Mouse (Mus musculus): ENCODE results near the gene Rab34. TPM values are rescaled to one million over a fixed set of nuclear protein-coding genes. Genes with fewer than 3 reads are reported as not detected.
A peak's percentile ranks its signal among the peaks of the same experiment; 100 is the strongest.

The Rab34 gene
- polyA plus RNA-seq, 1 experiment from 2014 or later: 171 TPM

DNA sequence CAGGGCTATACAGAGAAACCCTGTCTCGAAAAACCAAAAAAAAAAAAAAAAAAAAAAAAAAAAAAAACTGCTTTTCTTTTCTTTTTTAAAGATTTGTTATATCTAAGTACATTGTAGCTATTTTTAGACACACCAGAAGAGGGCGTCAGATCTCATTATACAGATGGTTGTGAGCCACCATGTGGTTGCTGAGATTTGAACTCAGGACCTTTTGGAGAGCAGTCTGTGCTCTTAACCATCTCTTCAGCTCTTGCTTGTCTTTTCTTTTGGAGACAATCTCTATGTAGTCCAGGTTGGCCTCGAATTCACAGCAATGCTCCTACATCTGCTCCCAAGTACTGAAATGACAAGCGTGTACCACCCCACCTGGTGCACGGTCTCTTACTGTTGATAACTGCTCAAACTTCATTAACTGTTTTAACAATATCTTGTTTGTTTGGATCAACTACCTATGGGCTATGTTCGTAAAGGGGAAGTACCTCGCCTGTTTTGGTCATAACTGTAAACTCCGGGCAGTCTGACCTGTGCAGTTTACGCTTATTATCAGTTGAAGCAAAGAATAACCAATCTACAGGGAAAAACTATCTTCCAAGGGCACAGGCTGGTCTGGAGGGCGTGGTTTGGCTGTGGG is 12.3 kb upstream of the Rab34 start:
- H3K4me2 ChIP-seq (replicated peaks): peak overlapping the region; percentile 90
- no peaks in the 10 kb centered on the region for H3K9me3 ChIP-seq (replicated peaks)
- no peaks in the 10 kb centered on the region for H3K27me3 ChIP-seq
- peak overlapping the region; percentile 74 for H3K4me3 ChIP-seq (replicated peaks)
- peaks cover 15% of the 10 kb centered on the region for H3K36me3 ChIP-seq
- ATAC-seq (ENCODE audit: insufficient number of reproducible peaks, low FRiP score, low TSS enrichment, low read depth): no peak
- peak overlapping the region; percentile 99 for H3K27ac ChIP-seq (replicated peaks)
- H3K4me1 ChIP-seq: peaks cover 32% of the 10 kb centered on the region
- 7% methylated on average over 10 of the region's 10 CpGs for WGBS
- H3K9ac ChIP-seq: peak overlapping the region; percentile 75; the same call in 1 of the 2 replicates

DNA sequence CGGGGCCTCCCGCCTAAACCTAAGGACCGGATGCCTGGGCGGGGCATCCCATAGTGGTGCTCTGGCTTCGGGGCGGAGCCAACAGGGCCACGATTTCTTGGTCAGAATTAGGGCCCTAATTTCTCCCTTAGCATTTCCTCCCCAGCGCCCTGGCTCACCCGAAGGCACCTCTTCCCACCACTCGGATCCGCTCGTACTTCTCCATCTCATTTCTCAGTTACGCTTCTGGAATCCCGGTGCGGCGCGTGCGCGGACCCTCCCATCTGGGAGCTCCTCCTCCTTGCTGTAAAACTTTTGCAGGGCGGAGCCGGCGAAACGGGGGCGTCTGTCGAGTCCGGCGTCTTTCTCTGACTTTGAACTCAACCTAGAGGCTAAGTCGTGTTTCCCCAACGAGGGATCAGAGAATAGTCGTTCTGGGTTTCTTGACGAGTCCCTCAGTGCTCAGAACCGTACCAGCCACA is 11.8 kb upstream of the Rab34 start, which contains the start of the genes Nek8 and Tlcd1:
Gene Nek8, minus strand, starts transcription at position 274 of the 461 bp plus-strand sequence.
Gene Tlcd1, plus strand, starts transcription at position 310 of the 461 bp plus-strand sequence.
- Histone ChIP-seq H3K27me3 (no peaks in the 10 kb centered on the region), H3K36me3 (peaks cover 20% of the 10 kb centered on the region), H3K9ac (peak within 1 kb of the TSS; percentile 75), H3K27ac (replicated peaks) (peak within 1 kb of the TSS; percentile 99), H3K4me3 (replicated peaks) (peak within 1 kb of the TSS; percentile 74), H3K9me3 (replicated peaks) (no peaks in the 10 kb centered on the region), H3K4me1 (peaks cover 37% of the 10 kb centered on the region), H3K4me2 (replicated peaks) (peak within 1 kb of the TSS; percentile 90)
- WGBS: under 1% methylated on average over 32 of the region's 32 CpGs
- peak; percentile 54; the same call in 1 of the 2 replicates for ATAC-seq (ENCODE audit: insufficient number of reproducible peaks, low FRiP score, low TSS enrichment, low read depth)

DNA sequence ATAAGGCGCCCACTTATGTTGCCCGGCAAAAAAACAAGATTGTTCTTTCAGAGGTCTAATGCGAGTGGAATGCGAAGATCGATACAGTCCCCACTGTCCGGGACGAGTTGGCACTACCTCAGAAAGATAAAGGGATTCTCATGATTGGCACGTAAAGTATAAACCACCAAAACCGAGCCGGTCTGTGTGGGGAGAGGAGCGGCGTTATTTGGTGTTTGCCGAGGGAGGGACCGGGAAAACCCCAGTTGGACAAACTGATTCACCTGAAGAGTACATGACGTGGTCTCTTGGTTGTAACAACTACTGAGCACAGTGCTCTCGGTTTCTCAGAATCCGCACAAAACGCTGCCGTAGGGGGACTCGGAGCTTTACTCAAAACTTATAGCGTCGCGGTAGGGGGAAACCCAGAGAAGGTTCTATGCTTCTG is 11.3 kb upstream of the Rab34 start:
- Histone ChIP-seq H3K4me1 (peaks cover 42% of the 10 kb centered on the region), H3K27me3 (no peaks in the 10 kb centered on the region), H3K4me2 (replicated peaks) (peak overlapping the region; percentile 90), H3K4me3 (replicated peaks) (peak overlapping the region; percentile 74), H3K9ac (peak overlapping the region; percentile 75), H3K27ac (replicated peaks) (peak overlapping the region; percentile 99), H3K9me3 (replicated peaks) (no peaks in the 10 kb centered on the region), H3K36me3 (peaks cover 25% of the 10 kb centered on the region)
- ATAC-seq (ENCODE audit: insufficient number of reproducible peaks, low FRiP score, low TSS enrichment, low read depth): no peak
- WGBS: under 1% methylated on average over 23 of the region's 23 CpGs

DNA sequence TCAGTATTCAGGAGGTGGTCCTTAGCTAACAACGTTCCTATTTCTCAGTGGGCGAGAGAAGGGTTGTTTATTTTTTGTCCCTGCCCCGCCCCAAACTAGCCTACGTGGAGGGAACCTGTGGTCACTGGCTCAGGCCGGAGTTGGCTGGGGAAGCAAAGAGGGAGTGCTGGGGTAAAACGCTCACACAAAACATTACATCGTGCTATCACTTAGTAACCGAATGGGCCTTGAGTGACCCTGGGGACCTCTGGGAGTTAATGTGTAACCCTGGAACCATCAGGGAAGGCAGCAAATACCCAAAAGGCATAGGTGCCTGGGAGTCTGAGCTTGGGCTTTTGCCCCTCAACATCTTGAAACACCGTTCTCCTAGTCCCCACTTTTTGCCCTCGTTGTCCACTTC is 10.8 kb upstream of the Rab34 start:
- ATAC-seq (ENCODE audit: insufficient number of reproducible peaks, low FRiP score, low TSS enrichment, low read depth): no peak
- H3K4me1 ChIP-seq: peaks cover 47% of the 10 kb centered on the region
- H3K9ac ChIP-seq: peak overlapping the region; percentile 75
- H3K27ac ChIP-seq (replicated peaks): peak overlapping the region; percentile 99
- H3K36me3 ChIP-seq: peaks cover 27% of the 10 kb centered on the region
- H3K4me3 ChIP-seq (replicated peaks): peak overlapping the region; percentile 74
- H3K9me3 ChIP-seq (replicated peaks): no peaks in the 10 kb centered on the region
- WGBS: 1% methylated on average over 10 of the region's 10 CpGs
- H3K4me2 ChIP-seq (replicated peaks): peak overlapping the region; percentile 90
- no peaks in the 10 kb centered on the region for H3K27me3 ChIP-seq

DNA sequence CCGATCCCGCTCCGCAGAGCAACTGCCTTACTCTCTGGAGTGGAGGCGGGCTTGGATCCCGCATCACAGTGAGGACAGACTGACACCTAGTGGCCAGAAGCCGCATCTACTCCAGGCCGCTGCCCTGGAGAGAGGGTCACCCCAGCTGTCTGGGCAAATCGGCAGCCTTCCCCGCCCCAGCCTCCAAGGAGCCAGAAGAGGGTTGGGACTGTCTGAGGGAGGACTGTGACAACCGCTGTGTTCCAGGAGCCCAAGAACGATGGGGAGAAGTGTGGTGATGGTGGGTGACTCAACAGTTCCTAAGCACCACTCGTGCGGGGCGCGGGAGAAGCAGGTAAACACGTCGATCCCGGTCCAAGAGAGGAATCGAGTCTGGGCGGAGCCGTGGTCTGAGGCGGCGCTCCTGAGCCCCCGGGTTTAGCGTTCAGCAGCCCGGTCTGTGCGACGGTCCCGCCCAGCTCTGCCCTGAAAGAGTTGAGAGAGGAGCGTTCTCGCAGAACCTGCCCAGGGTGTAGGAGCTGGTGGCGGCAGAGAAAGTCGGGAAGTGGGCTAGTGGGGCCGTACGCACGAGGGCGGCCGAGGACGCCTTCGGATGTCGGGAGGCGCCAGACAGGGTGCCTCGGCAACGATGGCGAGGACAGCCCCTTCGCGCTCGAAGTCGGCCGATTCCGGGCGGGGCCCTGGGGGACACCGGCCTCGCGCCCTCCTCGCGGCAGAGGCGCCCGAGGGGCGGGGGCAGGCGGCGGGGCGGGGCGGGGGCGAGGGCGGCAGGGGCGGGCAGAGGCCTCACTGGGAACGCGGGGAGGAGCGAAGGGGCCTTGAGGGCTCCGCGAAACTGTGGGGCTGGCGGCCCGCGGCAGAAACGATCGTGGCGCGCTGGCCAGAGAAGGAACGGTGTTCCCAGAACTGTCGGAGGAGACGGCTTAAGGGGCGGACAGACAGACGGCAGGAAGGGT is 10.0 kb upstream of the Rab34 start:
- Histone ChIP-seq H3K27ac (replicated peaks) (peak overlapping the region; percentile 99), H3K27me3 (no peaks in the 10 kb centered on the region), H3K4me2 (replicated peaks) (peak overlapping the region; percentile 90), H3K9ac (peak overlapping the region; percentile 75), H3K9me3 (replicated peaks) (no peaks in the 10 kb centered on the region), H3K4me1 (peaks cover 47% of the 10 kb centered on the region), H3K36me3 (peaks cover 27% of the 10 kb centered on the region), H3K4me3 (replicated peaks) (peak overlapping the region; percentile 74)
- peak; percentile 89 for ATAC-seq (ENCODE audit: insufficient number of reproducible peaks, low FRiP score, low TSS enrichment, low read depth)
- WGBS: under 1% methylated on average over 72 of the region's 84 CpGs

DNA sequence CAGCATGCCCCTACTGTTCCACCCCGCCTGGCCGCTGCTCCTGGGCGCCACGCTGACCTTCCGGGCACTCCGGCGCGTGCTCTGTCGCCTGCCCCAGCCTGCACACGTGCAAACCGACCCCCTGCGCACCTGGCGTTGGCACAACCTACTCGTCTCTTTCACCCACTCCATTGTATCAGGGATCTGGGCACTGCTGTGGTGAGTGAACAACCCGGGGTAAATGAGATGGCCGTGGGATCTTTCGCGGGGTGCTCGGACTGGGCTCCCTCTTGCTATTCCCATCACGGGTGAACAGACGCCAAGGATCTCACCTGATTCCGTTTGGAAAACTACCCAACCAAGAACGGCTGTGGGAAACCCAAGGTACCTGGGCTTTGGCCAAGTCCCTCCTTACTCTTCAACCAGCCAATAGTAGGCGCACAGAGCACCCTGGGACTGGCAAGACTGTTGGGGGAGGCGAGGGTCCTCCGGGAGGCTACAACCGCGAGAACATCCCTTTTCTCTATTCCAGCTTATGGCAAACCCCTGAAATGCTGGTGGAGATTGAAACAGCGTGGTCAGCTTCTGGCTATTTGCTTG is 9.3 kb upstream of the Rab34 start:
- WGBS: under 1% methylated on average over 29 of the region's 29 CpGs
- peak overlapping the region; percentile 74 for H3K4me3 ChIP-seq (replicated peaks)
- H3K9me3 ChIP-seq (replicated peaks): no peaks in the 10 kb centered on the region
- peaks cover 47% of the 10 kb centered on the region for H3K4me1 ChIP-seq
- H3K9ac ChIP-seq: peak overlapping the region; percentile 75
- ATAC-seq (ENCODE audit: insufficient number of reproducible peaks, low FRiP score, low TSS enrichment, low read depth): no peak
- H3K4me2 ChIP-seq (replicated peaks): peak overlapping the region; percentile 90
- peak overlapping the region; percentile 99 for H3K27ac ChIP-seq (replicated peaks)
- H3K27me3 ChIP-seq: no peaks in the 10 kb centered on the region
- peaks cover 27% of the 10 kb centered on the region for H3K36me3 ChIP-seq

DNA sequence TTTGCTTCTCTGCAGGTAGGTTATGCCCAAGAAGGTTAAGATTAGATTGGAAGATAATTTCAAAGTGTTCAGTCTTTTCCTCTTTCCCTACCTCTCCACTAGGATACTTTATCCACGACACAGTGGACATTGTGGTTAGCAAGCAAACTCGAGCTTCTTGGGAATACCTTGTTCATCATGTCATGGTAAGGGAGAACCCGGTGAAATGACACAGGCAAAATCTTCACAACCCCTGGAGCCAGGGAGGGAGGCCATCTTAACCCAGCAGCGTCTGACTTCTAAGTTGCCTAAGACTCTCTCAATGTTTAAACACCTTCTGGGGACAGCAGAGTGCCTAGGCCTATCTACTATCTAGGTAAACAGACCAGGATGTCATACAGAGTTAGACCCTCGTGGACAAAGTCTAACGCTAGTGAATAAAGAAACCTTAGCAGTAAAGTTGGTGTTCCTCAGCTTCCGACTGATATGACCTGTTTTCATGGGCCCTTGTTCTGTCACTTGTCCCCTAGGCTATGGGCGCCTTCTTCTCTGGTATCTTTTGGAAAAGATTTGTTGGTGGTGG is 8.7 kb upstream of the Rab34 start:
- ATAC-seq (ENCODE audit: insufficient number of reproducible peaks, low FRiP score, low TSS enrichment, low read depth): no peak
- Histone ChIP-seq H3K4me3 (replicated peaks) (peak overlapping the region; percentile 74), H3K36me3 (peaks cover 29% of the 10 kb centered on the region), H3K27me3 (no peaks in the 10 kb centered on the region), H3K9me3 (replicated peaks) (no peaks in the 10 kb centered on the region), H3K4me2 (replicated peaks) (peak overlapping the region; percentile 90), H3K9ac (0 out of 2 replicates have a peak overlapping the region, but pooled peaks have one; percentile 75), H3K27ac (replicated peaks) (peak overlapping the region; percentile 99), H3K4me1 (peaks cover 47% of the 10 kb centered on the region)
- 28% methylated on average over 8 of the region's 8 CpGs for WGBS

DNA sequence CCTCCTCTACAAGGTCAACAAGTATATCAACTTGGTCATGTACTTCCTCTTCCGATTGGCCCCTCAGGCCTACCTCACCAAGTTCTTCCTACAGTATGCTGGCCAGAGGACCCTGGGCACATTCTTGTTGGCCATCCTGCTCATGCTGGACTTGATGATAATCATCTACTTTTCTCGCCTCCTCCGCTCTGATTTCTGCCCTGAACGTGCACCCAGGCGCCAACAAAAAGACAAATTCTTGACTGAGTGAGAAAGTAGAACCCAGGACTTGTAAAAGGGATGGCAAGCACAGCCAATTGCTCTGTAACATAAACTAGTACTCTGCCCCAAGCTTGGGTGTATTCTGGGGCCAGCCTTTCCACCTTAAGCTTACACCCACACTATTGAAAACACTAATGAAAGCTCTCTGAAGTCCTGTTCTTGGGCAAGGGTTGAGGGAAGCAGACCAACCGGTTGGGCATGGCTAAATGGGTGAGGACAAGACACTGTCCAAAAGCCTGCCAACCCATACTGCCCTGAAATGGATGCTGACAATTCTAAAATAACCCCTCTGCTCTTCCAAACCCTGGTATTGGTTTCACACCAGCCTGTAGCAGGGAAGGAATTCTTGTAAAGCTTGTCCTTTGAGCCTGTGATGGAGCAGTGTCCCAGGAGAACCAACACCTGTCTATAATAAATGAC is 8.0 kb upstream of the Rab34 start:
- peak overlapping the region; percentile 90 for H3K4me2 ChIP-seq (replicated peaks)
- H3K36me3 ChIP-seq: peaks cover 30% of the 10 kb centered on the region
- H3K27me3 ChIP-seq: no peaks in the 10 kb centered on the region
- H3K9ac ChIP-seq: peak overlapping the region; percentile 6; the same call in 1 of the 2 replicates
- peaks cover 47% of the 10 kb centered on the region for H3K4me1 ChIP-seq
- no peaks in the 10 kb centered on the region for H3K9me3 ChIP-seq (replicated peaks)
- ATAC-seq (ENCODE audit: insufficient number of reproducible peaks, low FRiP score, low TSS enrichment, low read depth): no peak
- H3K27ac ChIP-seq (replicated peaks): peak overlapping the region; percentile 99
- H3K4me3 ChIP-seq (replicated peaks): peak overlapping the region; percentile 3; the same call in 1 of the 2 replicates
- WGBS: 72% methylated on average over 6 of the region's 6 CpGs

DNA sequence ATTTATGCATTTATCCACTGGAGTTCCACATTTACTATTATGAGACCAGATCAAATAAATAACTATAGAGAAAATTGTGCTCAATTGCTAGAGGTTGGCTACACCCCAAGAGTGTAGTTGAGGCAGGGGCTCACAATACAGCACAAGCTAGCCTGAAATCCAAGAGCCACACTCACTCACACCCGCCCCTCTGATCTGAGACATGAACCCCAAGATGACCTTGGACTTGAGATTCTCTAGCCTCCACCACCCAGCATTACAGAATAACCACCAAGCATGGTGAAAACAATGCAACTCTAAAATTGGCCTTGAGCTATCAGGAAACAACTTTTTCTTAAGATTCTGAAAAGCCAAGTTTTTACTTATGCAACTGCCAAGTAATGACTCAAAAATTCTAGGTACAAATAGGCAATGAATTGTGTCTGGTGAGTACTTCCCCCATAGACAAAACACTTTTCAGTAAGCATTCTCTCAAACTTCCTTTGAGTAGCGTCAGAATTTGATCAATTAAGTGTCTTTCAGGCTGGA is 6.3 kb upstream of the Rab34 start:
- peaks cover 43% of the 10 kb centered on the region for H3K4me1 ChIP-seq
- H3K9me3 ChIP-seq (replicated peaks): no peaks in the 10 kb centered on the region
- no peak overlapping the region; the same call in 1 of the 2 replicates for H3K9ac ChIP-seq
- H3K4me2 ChIP-seq (replicated peaks): peak overlapping the region; percentile 62
- ATAC-seq (ENCODE audit: insufficient number of reproducible peaks, low FRiP score, low TSS enrichment, low read depth): no peak
- 39% methylated on average over 2 of the region's 2 CpGs for WGBS
- H3K36me3 ChIP-seq: peaks cover 30% of the 10 kb centered on the region
- H3K27me3 ChIP-seq: no peaks in the 10 kb centered on the region
- H3K27ac ChIP-seq (replicated peaks): peak overlapping the region; percentile 97
- H3K4me3 ChIP-seq (replicated peaks): peak overlapping the region; percentile 97

DNA sequence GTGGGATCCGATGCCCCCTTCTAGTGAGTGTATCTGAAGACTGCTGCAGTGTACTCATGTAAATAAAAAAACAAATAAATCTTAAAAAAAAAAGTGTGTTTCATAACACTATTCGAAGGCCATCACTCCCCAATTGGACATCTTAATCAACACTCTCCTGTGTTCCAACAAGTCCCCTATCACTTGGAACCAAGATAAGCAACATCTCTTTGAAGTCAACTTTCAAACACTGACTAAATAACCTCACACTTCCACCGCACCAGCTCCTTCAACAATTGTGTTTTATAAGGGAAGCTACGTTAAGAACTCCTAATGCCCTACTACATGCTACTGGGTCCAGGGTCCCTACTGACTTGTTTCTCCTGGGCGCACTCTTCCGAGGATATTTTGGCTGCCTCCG is 5.8 kb upstream of the Rab34 start:
- Histone ChIP-seq H3K4me3 (replicated peaks) (peak overlapping the region; percentile 97), H3K4me2 (replicated peaks) (peak overlapping the region; percentile 62), H3K9ac (peak overlapping the region; percentile 98), H3K36me3 (peaks cover 30% of the 10 kb centered on the region), H3K27me3 (no peaks in the 10 kb centered on the region), H3K4me1 (peaks cover 37% of the 10 kb centered on the region), H3K27ac (replicated peaks) (peak overlapping the region; percentile 97), H3K9me3 (replicated peaks) (no peaks in the 10 kb centered on the region)
- no peak for ATAC-seq (ENCODE audit: insufficient number of reproducible peaks, low FRiP score, low TSS enrichment, low read depth)
- 5% methylated on average over 7 of the region's 7 CpGs for WGBS

Measured in embryonic facial prominence, embryonic 15.5 days (tissue).